Mouse (Mus musculus) forebrain, embryonic 12.5 days (tissue): Measurements from ENCODE around the gene Hmgcr. TPM values are rescaled to one million over a fixed set of nuclear protein-coding genes. Genes with fewer than 3 reads are reported as not detected.
A peak's percentile ranks its signal among the peaks of the same experiment; 100 is the strongest.

ENCODE experiments used
- ATAC-seq: fragments of 200-750 bp; cut with Nextera tagmentation; 2 replicates; pipeline ENCODE4 v1.8.0; 2017; ENCODE audit warnings: moderate TSS enrichment; ENCODE audit not compliant: low FRiP score
- H3K27ac ChIP-seq: fragments of 300-500 bp; sonication (generic); 2 replicates; pipeline ENCODE4 v1.5.1; 2016; ENCODE audit warnings: mild to moderate bottlenecking
- H3K27me3 ChIP-seq: fragments of 300-500 bp; sonication (generic); 2 replicates; pipeline ENCODE4 v1.6.1; 2016; ENCODE audit warnings: mild to moderate bottlenecking
- H3K36me3 ChIP-seq: fragments of 300-500 bp; sonication (generic); replicated peaks from 2 replicates; pipeline ENCODE4 v1.6.1; 2016; ENCODE audit warnings: mild to moderate bottlenecking
- H3K4me1 ChIP-seq: fragments of 300-500 bp; sonication (generic); 2 replicates; pipeline ENCODE4 v1.6.1; 2016
- H3K4me2 ChIP-seq: fragments of 300-500 bp; sonication (generic); 2 replicates; pipeline ENCODE4 v1.6.1; 2016; ENCODE audit warnings: mild to moderate bottlenecking, moderate library complexity
- H3K4me3 ChIP-seq: fragments of 300-500 bp; sonication (generic); replicated peaks from 2 replicates; pipeline ENCODE4 v1.5.1; 2016; ENCODE audit warnings: mild to moderate bottlenecking
- H3K9ac ChIP-seq: fragments of 300-500 bp; sonication (generic); 2 replicates; pipeline ENCODE4 v1.6.1; 2016; ENCODE audit warnings: mild to moderate bottlenecking
- H3K9me3 ChIP-seq: fragments of 300-500 bp; sonication (generic); 2 replicates; pipeline ENCODE4 v1.6.1; 2016
- WGBS: fragments of 180-500 bp; shearing (Covaris S2); methylation state at CpG from one replicate; pipeline ENCODE4 v1.1.7; 2016; 5-methylcytosine and 5-hydroxymethylcytosine counted together
- polyA plus RNA-seq: library from polyadenylated mRNA; unstranded; fragments of >200 nt; fragmentation: Nextera tagmentation; extraction: Ambion mirVana; gene quantifications from 2 replicates; pipeline ENCODE4 v1.2.1, GENCODE M21; 2016

The Hmgcr gene
- polyA plus RNA-seq, 1 experiment from 2014 or later, result 187 TPM

GRCm38 (mm10) chr13:96660095-96660860 lies 10.5 kb downstream of the Hmgcr start:
- peak; percentile 82 for ATAC-seq
- WGBS, result 58% methylated on average over 10 of the region's 10 CpGs
- Histone ChIP-seq H3K4me2 (no peak overlapping the region), H3K4me3 (no peak overlapping the region), H3K9me3 (no peaks in the 10 kb centered on the region), H3K36me3 (peaks cover 90% of the 10 kb centered on the region), H3K9ac (no peak overlapping the region), H3K4me1 (0 out of 2 replicates have a peak, but pooled peaks cover 7% of the 10 kb centered on the region), H3K27me3 (no peaks in the 10 kb centered on the region), H3K27ac (peak overlapping the region; percentile 37)

- WGBS, result 89% methylated on average over 7 of the region's 7 CpGs
- no peaks in the 10 kb centered on the region for H3K27me3 ChIP-seq
- no peak overlapping the region for H3K9ac ChIP-seq
- H3K27ac ChIP-seq, result no peak overlapping the region
- peaks cover 90% of the 10 kb centered on the region for H3K36me3 ChIP-seq
- no peak overlapping the region for H3K4me2 ChIP-seq
- 0 out of 2 replicates have a peak, but pooled peaks cover 7% of the 10 kb centered on the region for H3K4me1 ChIP-seq
- H3K4me3 ChIP-seq, result no peak overlapping the region
- ATAC-seq, result no peak
- H3K9me3 ChIP-seq, result no peaks in the 10 kb centered on the region
Measured at GRCm38 (mm10) chr13:96658936-96659335, 11.8 kb downstream of the Hmgcr start.

GRCm38 (mm10) chr13:96656673-96657072 lies 14.1 kb downstream of the Hmgcr start:
- Histone ChIP-seq H3K36me3 (peaks cover 89% of the 10 kb centered on the region), H3K27me3 (no peaks in the 10 kb centered on the region), H3K9ac (no peak overlapping the region), H3K4me1 (0 out of 2 replicates have a peak, but pooled peaks cover 7% of the 10 kb centered on the region), H3K9me3 (no peaks in the 10 kb centered on the region), H3K4me3 (no peak overlapping the region), H3K4me2 (no peak overlapping the region), H3K27ac (no peak overlapping the region)
- 87% methylated on average over 1 of the region's 1 CpGs for WGBS
- no peak for ATAC-seq

- no peak for ATAC-seq
- Histone ChIP-seq H3K4me2 (no peak overlapping the region), H3K27ac (no peak overlapping the region), H3K27me3 (no peaks in the 10 kb centered on the region), H3K9ac (no peak overlapping the region), H3K4me3 (no peak overlapping the region), H3K9me3 (no peaks in the 10 kb centered on the region), H3K36me3 (peaks cover 91% of the 10 kb centered on the region), H3K4me1 (no peaks in the 10 kb centered on the region)
- WGBS, result 94% methylated on average over 9 of the region's 9 CpGs
Measured at GRCm38 (mm10) chr13:96653041-96653440, 17.7 kb downstream of the Hmgcr start.

- Histone ChIP-seq H3K36me3 (peaks cover 29% of the 10 kb centered on the region), H3K9me3 (no peaks in the 10 kb centered on the region)
Measured at GRCm38 (mm10) chr13:96645822-96646221, 24.9 kb downstream of the Hmgcr start.

GRCm38 (mm10) chr13:96644168-96644567 lies 26.6 kb downstream of the Hmgcr start:
- H3K9ac ChIP-seq, result no peak overlapping the region
- no peak overlapping the region for H3K4me3 ChIP-seq
- H3K4me2 ChIP-seq, result no peak overlapping the region
- H3K27me3 ChIP-seq, result no peaks in the 10 kb centered on the region
- no peaks in the 10 kb centered on the region for H3K9me3 ChIP-seq
- H3K27ac ChIP-seq, result no peak overlapping the region
- no peaks in the 10 kb centered on the region for H3K4me1 ChIP-seq
- no peak for ATAC-seq
- H3K36me3 ChIP-seq, result peaks cover 14% of the 10 kb centered on the region
- 78% methylated on average over 2 of the region's 2 CpGs for WGBS

More at GRCm38 (mm10) chr13:96645822-96646221, 24.9 kb downstream of the Hmgcr start:
- Histone ChIP-seq H3K4me1 (no peaks in the 10 kb centered on the region), H3K27ac (no peak overlapping the region), H3K4me3 (no peak overlapping the region), H3K4me2 (no peak overlapping the region), H3K27me3 (no peaks in the 10 kb centered on the region), H3K9ac (no peak overlapping the region)
- WGBS, result 67% methylated on average over 5 of the region's 5 CpGs
- no peak for ATAC-seq

- Histone ChIP-seq H3K4me2 (no peak overlapping the region), H3K9me3 (no peaks in the 10 kb centered on the region), H3K27ac (no peak overlapping the region), H3K36me3 (peaks cover 22% of the 10 kb centered on the region), H3K27me3 (no peaks in the 10 kb centered on the region), H3K4me3 (no peak overlapping the region), H3K4me1 (no peaks in the 10 kb centered on the region), H3K9ac (no peak overlapping the region)
- whole genome bisulfite sequencing, result 95% methylated on average over 4 of the region's 4 CpGs
- no peak for ATAC-seq
Measured at GRCm38 (mm10) chr13:96630396-96630795, 40.3 kb downstream of the Hmgcr start.

- H3K9ac ChIP-seq, result no peak overlapping the region
Measured at GRCm38 (mm10) chr13:96620891-96621290, 49.8 kb downstream of the Hmgcr start.

GRCm38 (mm10) chr13:96614615-96615014 lies 56.1 kb downstream of the Hmgcr start:
- WGBS, result 94% methylated on average over 3 of the region's 3 CpGs
- ATAC-seq, result no peak
- no peak overlapping the region for H3K9ac ChIP-seq
- H3K36me3 ChIP-seq, result no peaks in the 10 kb centered on the region; the same call in 1 of the 2 replicates
- H3K4me1 ChIP-seq, result no peaks in the 10 kb centered on the region
- no peaks in the 10 kb centered on the region for H3K27me3 ChIP-seq
- no peak overlapping the region for H3K27ac ChIP-seq
- no peak overlapping the region for H3K4me3 ChIP-seq
- no peak overlapping the region for H3K4me2 ChIP-seq
- H3K9me3 ChIP-seq, result no peaks in the 10 kb centered on the region

More at GRCm38 (mm10) chr13:96620891-96621290, 49.8 kb downstream of the Hmgcr start:
- no peak overlapping the region for H3K27ac ChIP-seq
- no peak overlapping the region for H3K4me2 ChIP-seq
- no peak overlapping the region for H3K4me3 ChIP-seq
- no peaks in the 10 kb centered on the region for H3K4me1 ChIP-seq
- WGBS, result 91% methylated on average over 1 of the region's 1 CpGs
- no peaks in the 10 kb centered on the region for H3K9me3 ChIP-seq
- no peaks in the 10 kb centered on the region for H3K27me3 ChIP-seq
- no peaks in the 10 kb centered on the region for H3K36me3 ChIP-seq
- no peak for ATAC-seq

GRCm38 (mm10) chr13:96604242-96604641 lies 66.5 kb downstream of the Hmgcr start:
- WGBS, result 94% methylated on average over 2 of the region's 2 CpGs
- Histone ChIP-seq H3K9ac (no peak overlapping the region), H3K27me3 (no peaks in the 10 kb centered on the region)

GRCm38 (mm10) chr13:96599182-96599581 lies 71.6 kb downstream of the Hmgcr start:
- no peak overlapping the region for H3K4me2 ChIP-seq
- no peak overlapping the region for H3K4me3 ChIP-seq
- 91% methylated on average over 9 of the region's 9 CpGs for WGBS
- H3K27me3 ChIP-seq, result no peaks in the 10 kb centered on the region
- ATAC-seq, result no peak
- H3K27ac ChIP-seq, result no peak overlapping the region
- no peaks in the 10 kb centered on the region for H3K9me3 ChIP-seq
- no peak overlapping the region for H3K9ac ChIP-seq
- H3K4me1 ChIP-seq, result no peaks in the 10 kb centered on the region
- H3K36me3 ChIP-seq, result peaks cover 10% of the 10 kb centered on the region

More at GRCm38 (mm10) chr13:96604242-96604641, 66.5 kb downstream of the Hmgcr start:
- Histone ChIP-seq H3K4me3 (no peak overlapping the region), H3K27ac (no peak overlapping the region), H3K9me3 (no peaks in the 10 kb centered on the region), H3K4me2 (no peak overlapping the region), H3K36me3 (peaks cover 26% of the 10 kb centered on the region), H3K4me1 (peaks cover 4% of the 10 kb centered on the region; the same call in 1 of the 2 replicates)
- ATAC-seq, result no peak
